Mouse (Mus musculus) limb, embryonic 14.5 days (tissue): Measurements from ENCODE around the gene Usp53. TPM values are rescaled to one million over a fixed set of nuclear protein-coding genes. Genes with fewer than 3 reads are reported as not detected.

ENCODE experiments used
- ATAC-seq: fragments of 200-750 bp; cut with Nextera tagmentation; 2 replicates; pipeline ENCODE4 v1.8.0; 2017; ENCODE audit warnings: low read depth, moderate number of reproducible peaks, moderate TSS enrichment; ENCODE audit not compliant: low FRiP score
- DNase-seq: peaks from one replicate; pipeline ENCODE4 v3.0.0-alpha.2; 2015; ENCODE audit warnings: low spot score
- H3K27ac ChIP-seq: fragments of 300-500 bp; sonication (generic); replicated peaks from 2 replicates; pipeline ENCODE4 v1.5.1; 2014; ENCODE audit warnings: low read depth, mild to moderate bottlenecking, low read length, moderate library complexity, mixed read lengths
- H3K27me3 ChIP-seq: fragments of 300-500 bp; sonication (generic); 2 replicates; pipeline ENCODE4 v1.6.1; 2014; ENCODE audit warnings: low read length, mixed read lengths; ENCODE audit not compliant: control insufficient read depth, insufficient read depth
- H3K36me3 ChIP-seq: fragments of 300-500 bp; sonication (generic); 2 replicates; pipeline ENCODE4 v1.6.1; 2014; ENCODE audit warnings: mild to moderate bottlenecking, low read length, moderate library complexity, mixed read lengths; ENCODE audit not compliant: control insufficient read depth, insufficient read depth
- H3K4me1 ChIP-seq: fragments of 300-500 bp; sonication (generic); 2 replicates; pipeline ENCODE4 v1.6.1; 2014; ENCODE audit warnings: antibody characterized with exemption, low read length, mixed read lengths; ENCODE audit not compliant: control insufficient read depth, insufficient read depth
- H3K4me2 ChIP-seq: fragments of 300-500 bp; sonication (generic); replicated peaks from 2 replicates; pipeline ENCODE4 v1.6.1; 2014; ENCODE audit warnings: low read depth, mild to moderate bottlenecking, low read length, moderate library complexity; ENCODE audit not compliant: severe bottlenecking
- H3K4me3 ChIP-seq: fragments of 300-500 bp; sonication (generic); replicated peaks from 2 replicates; pipeline ENCODE4 v1.5.1; 2014; ENCODE audit warnings: low read length
- H3K9ac ChIP-seq: fragments of 300-500 bp; sonication (generic); 2 replicates; pipeline ENCODE4 v1.6.1; 2014; ENCODE audit warnings: mild to moderate bottlenecking, low read depth, low read length, moderate library complexity; ENCODE audit not compliant: severe bottlenecking
- H3K9me3 ChIP-seq: fragments of 300-500 bp; sonication (generic); 2 replicates; pipeline ENCODE4 v1.6.1; 2016; ENCODE audit warnings: low read length; ENCODE audit not compliant: control insufficient read depth
- POLR2A ChIP-seq: fragments of 200-500 bp; IDR thresholded peaks from 2 replicates; pipeline ENCODE4 v1.8.0; 2012; ENCODE audit warnings: inconsistent platforms, mild to moderate bottlenecking, moderate library complexity, borderline replicate concordance; ENCODE audit not compliant: insufficient read depth, insufficient read length; ENCODE audit errors: extremely low read depth
- WGBS: fragments of 180-500 bp; shearing (Covaris S2); extraction: QIAGEN DNeasy Blood & Tissue Kit; methylation state at CpG from one replicate; pipeline ENCODE4 v1.1.7; 2014; 5-methylcytosine and 5-hydroxymethylcytosine counted together
- polyA plus RNA-seq, 2 experiments: library from polyadenylated mRNA; depleted of rRNA in 1 of 2; stranded (reverse) in 1 of 2; unstranded in 1 of 2; fragments of >200 nt; fragmentation: Nextera tagmentation in 1 of 2; extraction: Ambion mirVana in 1 of 2; gene quantifications; 2 replicates each; pipeline versions ENCODE4 v1.2.1 to v1.2.3; 2012 to 2014

Usp53 gene
- 2.4 and 2.8 TPM in 2 replicates for polyA plus RNA-seq (2012; rRNA removed)
- polyA plus RNA-seq (2014; fragmentation: Nextera tagmentation; extraction: Ambion mirVana): 7.9 and 8.1 TPM in 2 replicates

- peak within 1 kb of the TSS; percentile 97 for H3K27ac ChIP-seq
- peak within 1 kb of the TSS; percentile 96 for H3K9ac ChIP-seq
- peak within 1 kb of the TSS; percentile 85 for H3K4me3 ChIP-seq
- DNase-seq: peak; percentile 92
- no peaks in the 10 kb centered on the region for H3K36me3 ChIP-seq
- H3K27me3 ChIP-seq: no peaks in the 10 kb centered on the region
- peak; percentile 96 for ATAC-seq
- H3K4me1 ChIP-seq: peaks cover 9% of the 10 kb centered on the region
- H3K9me3 ChIP-seq: no peaks in the 10 kb centered on the region
- peak within 1 kb of the TSS; percentile 63 for H3K4me2 ChIP-seq
- under 1% methylated on average over 63 of the region's 94 CpGs for WGBS
- TF ChIP-seq POLR2A: peak; percentile 92; the same call in 1 of the 2 replicates
Measured at GRCm38 (mm10) chr3:122984249-122985182, at the start of gene Usp53. TSS of gene Usp53 (minus strand) at chr3:122984510.

DNA sequence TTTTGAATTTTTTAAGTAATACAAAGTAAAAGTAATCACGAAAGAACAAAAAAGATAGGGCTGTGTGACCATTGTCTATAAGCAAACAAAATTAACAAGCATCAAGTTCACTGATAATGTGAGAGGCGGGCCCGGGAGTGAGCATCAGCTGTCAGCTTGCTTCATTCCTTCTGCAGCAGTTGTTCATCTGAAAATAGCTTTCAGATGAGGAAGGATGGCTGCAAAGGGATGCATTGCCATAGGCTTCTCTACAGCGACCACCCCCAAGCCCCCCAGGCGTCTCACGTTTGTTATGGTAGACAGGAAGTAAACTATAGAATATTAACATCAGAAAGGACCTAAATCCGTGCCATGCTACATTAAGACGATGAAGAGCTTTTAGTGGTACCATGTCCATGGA, 49.5 kb upstream of the Usp53 start:
- H3K4me2 ChIP-seq: no peak overlapping the region
- no peak overlapping the region for H3K4me3 ChIP-seq
- no peaks in the 10 kb centered on the region for H3K9me3 ChIP-seq
- no peaks in the 10 kb centered on the region for H3K36me3 ChIP-seq
- no peaks in the 10 kb centered on the region for H3K4me1 ChIP-seq
- H3K9ac ChIP-seq: no peak overlapping the region
- no peak overlapping the region for H3K27ac ChIP-seq
- no peak for ATAC-seq
- no peaks in the 10 kb centered on the region for H3K27me3 ChIP-seq
- no peak for DNase-seq
- TF ChIP-seq POLR2A: no peak
- 83% methylated on average over 8 of the region's 8 CpGs for WGBS

GRCm38 (mm10) chr3:123025634-123026033, 41.3 kb upstream of the Usp53 start:
- H3K9me3 ChIP-seq: no peaks in the 10 kb centered on the region
- no peak overlapping the region for H3K9ac ChIP-seq
- no peak overlapping the region for H3K27ac ChIP-seq
- 66% methylated on average over 3 of the region's 3 CpGs for WGBS
- ATAC-seq: no peak
- no peak overlapping the region for H3K4me3 ChIP-seq
- no peaks in the 10 kb centered on the region for H3K4me1 ChIP-seq
- H3K27me3 ChIP-seq: no peaks in the 10 kb centered on the region
- no peak for DNase-seq
- H3K36me3 ChIP-seq: no peaks in the 10 kb centered on the region
- TF ChIP-seq POLR2A: no peak
- H3K4me2 ChIP-seq: no peak overlapping the region

GRCm38 (mm10) chr3:123024496-123025234, 40.4 kb upstream of the Usp53 start:
- 77% methylated on average over 9 of the region's 9 CpGs for WGBS
- ATAC-seq: no peak

GRCm38 (mm10) chr3:123018792-123019191, 34.5 kb upstream of the Usp53 start:
- no peak overlapping the region for H3K4me2 ChIP-seq
- 79% methylated on average over 2 of the region's 2 CpGs for WGBS
- DNase-seq: no peak
- ATAC-seq: no peak
- no peaks in the 10 kb centered on the region for H3K36me3 ChIP-seq
- H3K9me3 ChIP-seq: no peaks in the 10 kb centered on the region
- no peak overlapping the region for H3K4me3 ChIP-seq
- H3K9ac ChIP-seq: no peak overlapping the region
- no peaks in the 10 kb centered on the region for H3K4me1 ChIP-seq
- H3K27ac ChIP-seq: no peak overlapping the region
- H3K27me3 ChIP-seq: no peaks in the 10 kb centered on the region
- no peak for TF ChIP-seq POLR2A

More at GRCm38 (mm10) chr3:123024496-123025234, 40.4 kb upstream of the Usp53 start:
- Histone ChIP-seq H3K4me3 (no peak overlapping the region), H3K27ac (no peak overlapping the region), H3K9ac (no peak overlapping the region), H3K4me1 (no peaks in the 10 kb centered on the region), H3K36me3 (no peaks in the 10 kb centered on the region), H3K27me3 (no peaks in the 10 kb centered on the region), H3K9me3 (no peaks in the 10 kb centered on the region), H3K4me2 (no peak overlapping the region)
- no peak for TF ChIP-seq POLR2A
- DNase-seq: no peak
